In the genomic region with DNA sequence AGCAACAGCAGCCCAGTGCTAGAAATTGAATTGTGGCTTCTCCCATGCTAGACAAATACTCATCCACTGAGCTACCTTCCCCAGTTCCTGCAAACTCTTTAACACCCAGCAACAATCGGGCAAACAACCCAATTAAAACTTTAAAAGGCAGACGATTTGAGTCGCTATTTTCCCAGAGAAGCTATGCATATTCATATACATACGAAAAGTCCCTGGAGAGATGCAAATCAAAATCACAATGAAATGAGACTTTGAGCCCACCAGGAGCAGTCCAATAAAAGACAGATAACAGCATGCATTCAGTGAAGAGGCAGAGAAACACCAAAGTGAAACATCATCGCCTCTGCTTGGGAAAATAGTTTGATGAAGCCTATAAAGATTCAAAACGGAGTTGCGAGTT, we compare ENCODE assay signal across 18 mouse cellular contexts. TPM values are rescaled to one million over a fixed set of nuclear protein-coding genes. Genes with fewer than 3 reads are reported as not detected.
"Had no signal": no experiment of that assay in that cellular context is flagged by ENCODE, and none has a peak within 500 bp of the region (broad histone marks: within the 10 kb centered on the region; RNA-seq: fewer than 3 reads in every experiment).

No protein-coding gene starts in this region.

- H3K4me1 ChIP-seq: midbrain, embryonic 13.5 days; neural tube, embryonic 13.5 days; neural tube, embryonic 15.5 days had no signal

- ATAC-seq: midbrain, embryonic 13.5 days; midbrain, embryonic 16.5 days had no signal

- H3K27me3 ChIP-seq: midbrain, embryonic 13.5 days; neural tube, embryonic 13.5 days; neural tube, embryonic 15.5 days had no signal

- H3K9me3 ChIP-seq: midbrain, embryonic 10.5 days; midbrain, embryonic 13.5 days; neural tube, embryonic 13.5 days; neural tube, embryonic 15.5 days had no signal

- H3K27ac ChIP-seq: midbrain, embryonic 10.5 days; midbrain, embryonic 13.5 days; neural tube, embryonic 13.5 days; neural tube, embryonic 15.5 days had no signal

- H3K36me3 ChIP-seq: midbrain, embryonic 10.5 days; midbrain, embryonic 13.5 days; neural tube, embryonic 13.5 days; neural tube, embryonic 15.5 days had no signal

- H3K4me3 ChIP-seq: midbrain, embryonic 10.5 days; midbrain, embryonic 13.5 days; myocyte; neural tube, embryonic 13.5 days; neural tube, embryonic 15.5 days had no signal

- DNase-seq: lung, adult 18-20 months; lung, postnatal 4 days; retina, postnatal 1 day; right cerebral cortex, adult 18-20 months; right cerebral cortex, postnatal 25 days; right cerebral cortex, postnatal 4 days; spleen, adult 18-20 months; thymus, adult 18-20 months; thymus, postnatal 14 days; thymus, postnatal 36 days had no signal

- H3K4me2 ChIP-seq: lung, embryonic 14.5 days; midbrain, embryonic 13.5 days; neural tube, embryonic 13.5 days; neural tube, embryonic 15.5 days had no signal

- H3K9ac ChIP-seq: lung, embryonic 14.5 days; midbrain, embryonic 13.5 days; neural tube, embryonic 13.5 days; neural tube, embryonic 15.5 days had no signal

RNA-seq across cellular contexts. Expression of a gene that starts 8.1 kb away (rescaled TPM):
- total RNA-seq: megakaryocyte-erythroid progenitor cell, adult 5-6 weeks had no signal
